Mouse (Mus musculus): ENCODE measurements at regions not wholly inside any gene's neighbourhood (a gene's known extent, or its start where the extent isn't known, plus 50 kb on each side); places are given as distances from the start of the nearest gene placed in this dataset.
"Not testable (repeated sequence)": the region's sequence is repeated elsewhere in the genome, so short reads cannot be mapped to it uniquely, and the experiment has no call there.

DNA sequence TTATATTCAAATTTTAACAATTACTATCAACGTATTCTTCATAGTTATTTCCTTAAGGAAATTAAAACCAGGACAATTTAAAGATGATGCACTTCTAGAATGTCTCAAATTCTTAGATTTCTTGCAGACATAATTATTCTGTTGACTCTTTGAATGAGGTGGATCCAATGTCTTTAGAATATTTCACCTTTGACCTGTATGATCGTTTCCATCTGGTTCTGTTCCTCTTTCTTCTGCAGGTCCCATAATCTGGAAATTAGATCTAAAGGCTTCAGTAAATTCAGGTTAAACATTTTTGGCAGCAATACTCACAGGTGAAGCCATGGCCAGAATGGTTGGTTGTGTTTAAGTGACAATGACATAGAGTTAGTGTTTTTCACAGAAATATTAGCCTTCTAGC is 982.4 kb downstream of the Car8 start:
- TF ChIP-seq POLR2A (IDR thresholded peaks at IDR 0.05; ENCODE audit: borderline replicate concordance, low read depth, low read length) = no peak
- no peak for TF ChIP-seq CTCF (IDR thresholded peaks at IDR 0.05; ENCODE audit: low read depth, low read length)
- no peak overlapping the region for H3K27ac ChIP-seq (ENCODE audit: insufficient read depth, low read depth, low read length)
- H3K4me1 ChIP-seq (ENCODE audit: control insufficient read depth, insufficient read depth, low read length) = no peaks in the 10 kb centered on the region
- H3K4me3 ChIP-seq (ENCODE audit: insufficient read depth, low read length) = no peak overlapping the region

DNA sequence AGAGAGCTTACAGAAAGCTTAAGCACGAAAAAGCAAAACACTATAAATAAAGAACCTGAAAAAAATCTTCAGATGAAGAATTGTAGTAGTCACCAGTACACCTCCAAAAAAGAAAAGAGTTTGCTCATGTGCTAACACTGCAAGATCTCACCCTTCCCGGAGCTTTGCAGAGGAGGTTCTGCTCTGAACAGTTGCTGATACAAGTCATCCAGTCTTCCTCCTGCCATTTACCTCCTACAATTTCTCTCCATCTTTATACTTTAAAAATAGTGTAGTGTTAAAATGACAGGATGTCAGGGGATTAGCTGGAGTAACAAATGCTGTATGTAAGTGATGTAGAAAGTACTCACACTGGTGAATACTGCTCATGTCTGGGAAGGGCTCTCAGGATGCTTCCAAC is 985.2 kb downstream of the Car8 start:
- Histone ChIP-seq H3K4me3 (ENCODE audit: insufficient read depth, low read length) (no peak overlapping the region), H3K4me1 (ENCODE audit: control insufficient read depth, insufficient read depth, low read length) (no peaks in the 10 kb centered on the region), H3K27ac (ENCODE audit: insufficient read depth, low read depth, low read length) (no peak overlapping the region)
- TF ChIP-seq POLR2A (IDR thresholded peaks at IDR 0.05; ENCODE audit: borderline replicate concordance, low read depth, low read length) (no peak), CTCF (IDR thresholded peaks at IDR 0.05; ENCODE audit: low read depth, low read length) (no peak)

DNA sequence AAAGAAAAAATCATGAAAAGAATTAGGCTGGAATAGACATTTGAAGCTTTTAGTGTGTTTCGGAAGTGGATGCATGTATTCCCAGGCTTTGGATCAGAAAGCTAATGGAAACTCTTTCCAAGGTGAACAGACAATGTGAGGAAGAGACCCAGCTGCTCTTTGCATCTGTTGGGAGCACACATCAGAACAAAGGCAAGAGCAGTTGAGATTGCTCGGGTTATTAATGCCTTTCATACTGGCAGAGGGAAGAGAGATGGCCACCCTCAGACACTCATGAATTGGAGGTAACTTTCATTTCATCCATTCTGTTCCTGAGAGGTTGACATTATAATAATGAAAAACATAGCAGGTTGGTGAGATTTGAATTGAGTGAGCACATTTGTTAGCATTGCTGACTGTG is 987.2 kb downstream of the Car8 start:
- no peak for TF ChIP-seq POLR2A (IDR thresholded peaks at IDR 0.05; ENCODE audit: borderline replicate concordance, low read depth, low read length)
- TF ChIP-seq CTCF (IDR thresholded peaks at IDR 0.05; ENCODE audit: low read depth, low read length) = no peak
- no peak overlapping the region for H3K27ac ChIP-seq (ENCODE audit: insufficient read depth, low read depth, low read length)
- no peak overlapping the region for H3K4me3 ChIP-seq (ENCODE audit: insufficient read depth, low read length)
- no peaks in the 10 kb centered on the region for H3K4me1 ChIP-seq (ENCODE audit: control insufficient read depth, insufficient read depth, low read length)

DNA sequence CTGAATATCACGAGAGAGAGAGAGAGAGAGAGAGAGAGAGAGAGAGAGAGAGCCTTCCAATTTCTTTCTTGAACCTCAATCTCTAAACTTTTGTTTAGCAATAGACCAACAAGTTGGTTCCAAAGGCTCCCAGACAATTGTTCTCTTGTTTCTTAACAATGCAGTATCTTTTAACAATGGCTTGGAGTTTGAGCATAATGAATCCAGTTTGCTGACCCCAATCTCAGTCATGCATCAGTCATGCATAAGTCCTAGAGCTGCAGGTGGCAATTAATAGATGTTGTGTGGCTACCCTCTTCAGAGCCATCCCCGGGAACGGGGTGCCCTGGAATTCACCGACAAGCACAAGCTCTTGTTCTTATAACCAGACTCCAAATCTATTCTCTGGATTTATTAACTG is 991.0 kb downstream of the Car8 start:
- Histone ChIP-seq H3K27ac (ENCODE audit: insufficient read depth, low read depth, low read length) (no peak overlapping the region), H3K4me3 (ENCODE audit: insufficient read depth, low read length) (no peak overlapping the region), H3K4me1 (ENCODE audit: control insufficient read depth, insufficient read depth, low read length) (no peaks in the 10 kb centered on the region)
- TF ChIP-seq CTCF (IDR thresholded peaks at IDR 0.05; ENCODE audit: low read depth, low read length) = no peak
- TF ChIP-seq POLR2A (IDR thresholded peaks at IDR 0.05; ENCODE audit: borderline replicate concordance, low read depth, low read length) = no peak

DNA sequence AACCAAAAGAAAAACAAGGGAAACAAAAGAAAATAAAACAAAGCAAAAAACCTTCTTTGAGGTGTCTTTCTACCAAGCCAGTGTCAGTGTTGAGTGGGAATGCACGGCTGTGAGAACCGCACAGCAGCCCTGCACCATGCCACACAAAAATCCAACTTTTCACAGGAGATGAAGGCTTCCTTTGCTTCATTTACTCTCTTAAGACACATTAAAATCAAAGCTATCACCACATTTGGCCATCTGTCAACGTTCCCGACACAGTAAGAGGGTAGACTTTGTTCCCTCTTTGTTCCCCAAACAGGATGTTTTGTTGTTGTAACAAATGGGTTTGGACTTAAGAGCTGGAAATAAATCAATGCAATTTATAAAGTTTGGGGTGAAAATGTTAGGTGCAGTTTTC is 991.6 kb downstream of the Car8 start:
- Histone ChIP-seq H3K4me1 (ENCODE audit: control insufficient read depth, insufficient read depth, low read length) (no peaks in the 10 kb centered on the region), H3K27ac (ENCODE audit: insufficient read depth, low read depth, low read length) (no peak overlapping the region), H3K4me3 (ENCODE audit: insufficient read depth, low read length) (no peak overlapping the region)
- TF ChIP-seq POLR2A (IDR thresholded peaks at IDR 0.05; ENCODE audit: borderline replicate concordance, low read depth, low read length) (no peak), CTCF (IDR thresholded peaks at IDR 0.05; ENCODE audit: low read depth, low read length) (no peak)

DNA sequence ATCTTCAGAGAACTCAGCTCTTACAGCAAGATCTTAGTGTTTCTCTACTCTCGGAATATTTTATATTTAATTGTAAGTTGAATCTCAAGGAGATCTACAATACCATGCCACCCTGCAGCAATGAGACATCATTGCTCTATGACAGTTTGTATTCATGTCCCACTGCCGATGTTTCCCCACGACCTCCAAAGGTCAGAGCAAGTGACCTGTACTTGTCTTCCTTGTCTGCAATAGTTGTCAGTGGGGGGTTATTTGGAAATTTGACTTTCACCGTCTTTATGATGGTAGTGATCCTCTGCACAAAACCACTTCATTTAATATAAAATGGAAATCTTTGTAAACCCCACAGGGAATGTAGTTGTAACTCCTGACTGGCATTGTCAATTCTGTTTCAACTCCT is 992.0 kb downstream of the Car8 start:
- Histone ChIP-seq H3K4me1 (ENCODE audit: control insufficient read depth, insufficient read depth, low read length) (no peaks in the 10 kb centered on the region), H3K27ac (ENCODE audit: insufficient read depth, low read depth, low read length) (no peak overlapping the region), H3K4me3 (ENCODE audit: insufficient read depth, low read length) (no peak overlapping the region)
- TF ChIP-seq CTCF (IDR thresholded peaks at IDR 0.05; ENCODE audit: low read depth, low read length) = no peak
- TF ChIP-seq POLR2A (IDR thresholded peaks at IDR 0.05; ENCODE audit: borderline replicate concordance, low read depth, low read length) = no peak

DNA sequence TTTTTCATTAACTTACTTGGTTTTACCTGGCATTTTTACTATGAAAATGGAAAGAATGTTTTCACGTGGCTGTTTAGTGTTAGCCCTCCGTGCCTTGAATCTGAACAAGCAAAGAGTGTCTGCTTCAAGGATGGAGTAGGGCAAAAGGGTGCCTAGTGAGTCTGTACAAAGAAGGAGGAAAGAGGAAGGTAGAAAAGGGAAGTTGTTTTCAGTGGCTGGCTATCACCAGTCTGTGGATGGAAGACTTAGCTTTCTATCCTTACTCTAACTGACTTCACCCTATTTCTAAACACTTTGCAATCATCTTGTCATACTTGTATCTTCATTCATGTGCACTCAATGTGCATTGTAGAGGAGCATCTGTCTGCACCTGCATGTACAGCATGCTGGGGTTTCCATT is 993.2 kb downstream of the Car8 start:
- TF ChIP-seq POLR2A (IDR thresholded peaks at IDR 0.05; ENCODE audit: borderline replicate concordance, low read depth, low read length) = no peak
- TF ChIP-seq CTCF (IDR thresholded peaks at IDR 0.05; ENCODE audit: low read depth, low read length) = no peak
- Histone ChIP-seq H3K4me1 (ENCODE audit: control insufficient read depth, insufficient read depth, low read length) (no peaks in the 10 kb centered on the region), H3K4me3 (ENCODE audit: insufficient read depth, low read length) (no peak overlapping the region), H3K27ac (ENCODE audit: insufficient read depth, low read depth, low read length) (no peak overlapping the region)

DNA sequence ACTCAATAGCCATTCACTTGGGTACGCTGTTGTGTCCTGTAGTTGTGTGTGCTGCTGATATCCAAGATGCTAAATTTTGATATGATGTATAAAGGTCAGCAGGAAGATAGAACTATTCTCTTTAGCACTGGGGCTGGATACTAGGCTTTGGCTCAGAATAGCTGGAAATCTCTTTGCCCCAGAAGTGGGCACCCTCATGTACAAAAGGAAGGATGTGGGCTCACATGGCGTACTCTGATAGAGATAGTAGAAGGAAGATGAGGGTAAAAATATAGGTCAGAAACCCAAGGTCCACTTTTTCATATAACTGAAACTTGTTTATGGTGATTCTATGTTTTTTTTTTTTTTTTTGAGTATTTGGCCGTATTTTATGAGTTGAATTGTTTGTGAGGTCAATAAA is 1001.0 kb downstream of the Car8 start:
- Histone ChIP-seq H3K4me1 (ENCODE audit: control insufficient read depth, insufficient read depth, low read length) (no peaks in the 10 kb centered on the region), H3K27ac (ENCODE audit: insufficient read depth, low read depth, low read length) (no peak overlapping the region), H3K4me3 (ENCODE audit: insufficient read depth, low read length) (no peak overlapping the region)
- TF ChIP-seq CTCF (IDR thresholded peaks at IDR 0.05; ENCODE audit: low read depth, low read length) (no peak), POLR2A (IDR thresholded peaks at IDR 0.05; ENCODE audit: borderline replicate concordance, low read depth, low read length) (no peak)

DNA sequence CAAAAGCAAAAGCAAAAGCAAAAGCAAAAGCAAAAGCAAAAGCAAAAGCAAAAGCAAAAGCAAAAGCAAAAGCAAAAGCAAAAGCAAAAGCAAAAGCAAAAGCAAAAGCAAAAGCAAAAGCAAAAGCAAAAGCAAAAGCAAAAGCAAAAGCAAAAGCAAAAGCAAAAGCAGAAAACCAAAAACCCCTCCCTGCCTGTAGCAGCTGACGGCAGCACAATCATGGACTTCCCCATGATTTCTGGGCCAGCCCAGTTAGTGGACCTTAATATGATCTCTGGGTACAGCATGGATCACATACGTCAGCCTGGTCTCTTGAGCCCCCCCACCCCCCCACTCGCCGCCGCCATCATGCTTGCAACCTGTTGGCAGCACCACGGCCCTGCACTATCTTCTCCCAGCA is 1004.3 kb downstream of the Car8 start:
- H3K4me3 ChIP-seq (ENCODE audit: insufficient read depth, low read length); H3K27ac ChIP-seq (ENCODE audit: insufficient read depth, low read depth, low read length); H3K4me1 ChIP-seq (ENCODE audit: control insufficient read depth, insufficient read depth, low read length): not testable (repeated sequence)

DNA sequence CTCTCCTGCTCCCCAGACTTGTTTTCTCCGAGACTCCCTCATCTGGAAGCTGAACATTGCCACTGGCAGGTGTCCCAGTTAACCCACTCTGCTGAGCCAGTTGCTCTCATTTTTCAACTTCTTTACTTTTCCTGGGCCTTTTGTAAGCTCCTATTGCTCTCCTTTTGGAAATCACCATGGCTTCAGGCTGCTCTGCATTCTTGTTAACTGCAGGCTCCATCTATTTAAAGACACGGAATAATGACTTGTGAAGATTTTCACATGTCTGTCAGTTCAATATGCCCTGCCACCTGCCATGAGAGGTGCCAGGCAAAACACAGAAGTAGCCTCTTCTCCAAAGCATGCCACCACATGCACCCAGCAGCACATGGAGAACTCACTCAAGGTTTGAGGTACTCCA is 1009.9 kb downstream of the Car8 start:
- Histone ChIP-seq H3K4me1 (ENCODE audit: control insufficient read depth, insufficient read depth, low read length) (no peaks in the 10 kb centered on the region), H3K27ac (ENCODE audit: insufficient read depth, low read depth, low read length) (no peak overlapping the region), H3K4me3 (ENCODE audit: insufficient read depth, low read length) (no peak overlapping the region)
- TF ChIP-seq POLR2A (IDR thresholded peaks at IDR 0.05; ENCODE audit: borderline replicate concordance, low read depth, low read length) (no peak), CTCF (IDR thresholded peaks at IDR 0.05; ENCODE audit: low read depth, low read length) (no peak)

DNA sequence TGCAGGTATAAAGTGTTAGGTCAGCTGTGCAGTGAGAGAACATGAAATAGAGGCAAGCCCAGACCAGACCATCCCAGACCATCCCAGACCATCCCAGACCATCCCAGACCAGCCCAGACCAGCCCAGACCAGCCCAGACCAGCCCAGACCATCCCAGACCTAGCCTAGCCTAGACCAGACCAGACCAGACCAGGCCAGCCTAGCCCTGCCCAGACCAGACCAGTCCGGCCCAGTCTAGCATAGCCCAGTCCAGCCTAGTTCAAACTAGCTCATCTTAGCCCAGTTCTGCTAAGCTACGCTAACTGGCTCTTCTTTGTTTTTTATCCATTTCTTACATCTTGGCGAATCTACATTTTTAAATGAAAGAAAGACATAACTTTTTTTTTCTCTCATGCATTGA is 1015.9 kb downstream of the Car8 start:
- H3K4me1 ChIP-seq (ENCODE audit: control insufficient read depth, insufficient read depth, low read length) = no peaks in the 10 kb centered on the region
- no peak overlapping the region for H3K4me3 ChIP-seq (ENCODE audit: insufficient read depth, low read length)
- no peak for TF ChIP-seq POLR2A (IDR thresholded peaks at IDR 0.05; ENCODE audit: borderline replicate concordance, low read depth, low read length)
- no peak for TF ChIP-seq CTCF (IDR thresholded peaks at IDR 0.05; ENCODE audit: low read depth, low read length)
- no peak overlapping the region for H3K27ac ChIP-seq (ENCODE audit: insufficient read depth, low read depth, low read length)

Measured in bone marrow macrophage, adult 2 months (primary cell).